Mouse (Mus musculus) thymus, adult 2 months (tissue): ENCODE results near the gene Gm10961.

ENCODE experiments used
- CTCF ChIP-seq: fragments of 200-500 bp; IDR thresholded peaks from 2 replicates; pipeline ENCODE4 v1.5.1; 2012; ENCODE audit warnings: mild to moderate bottlenecking, control low read depth, low read length, moderate library complexity, borderline replicate concordance; ENCODE audit not compliant: control insufficient read depth, poor library complexity, insufficient read depth; ENCODE audit errors: extremely low read depth
- POLR2A ChIP-seq: fragments of 200-500 bp; IDR thresholded peaks from 2 replicates; pipeline ENCODE4 v1.6.1; 2012; ENCODE audit warnings: mild to moderate bottlenecking, low read length, control low read depth, moderate library complexity; ENCODE audit not compliant: control insufficient read depth, poor library complexity, insufficient read depth; ENCODE audit errors: extremely low read depth

GRCm38 (mm10) chr3:107621286-107622075 is 9.6 kb upstream of the Gm10961 start:
- no peak for TF ChIP-seq POLR2A
- TF ChIP-seq CTCF: no peak
